Comparison of ENCODE assay signal across 15 mouse cellular contexts in the genomic region with DNA sequence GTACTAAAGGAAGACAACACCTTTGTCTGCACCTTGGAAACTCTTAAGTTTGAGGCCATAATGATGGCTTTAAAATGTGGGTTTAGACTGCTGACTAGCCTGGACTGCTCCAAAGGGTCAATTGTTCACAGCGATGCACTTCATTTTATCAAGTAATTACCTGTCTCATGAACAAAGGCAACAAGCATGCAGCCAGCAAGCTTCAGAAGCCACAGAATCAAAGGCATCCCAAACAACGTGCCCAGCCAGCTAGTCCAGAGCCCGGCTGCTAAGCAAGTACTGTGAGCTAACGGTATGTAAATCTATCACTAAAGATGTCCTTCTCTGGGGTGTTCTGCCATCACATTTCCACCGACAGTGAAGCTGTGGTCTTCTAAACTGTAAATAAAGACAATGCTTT. TPM values are rescaled to one million over a fixed set of nuclear protein-coding genes. Genes with fewer than 3 reads are reported as not detected.
DNase-seq lines count a peak whose midpoint lies in the region; ATAC-seq and TF ChIP-seq lines count a peak whose summit lies in the region.
"Had no signal": no experiment of that assay in that cellular context is flagged by ENCODE, and none has a peak within 500 bp of the region (broad histone marks: within the 10 kb centered on the region; RNA-seq: fewer than 3 reads in every experiment).

No protein-coding gene starts in this region.

- no peaks in the 10 kb centered on the region for H3K36me3 ChIP-seq in forebrain, postnatal 0 days (ENCODE audit: insufficient read depth)
- no peaks in the 10 kb centered on the region for H3K36me3 ChIP-seq in neural tube, embryonic 14.5 days (ENCODE audit: control insufficient read depth, insufficient read depth, low read length)

- peak overlapping the region; percentile 53 for H3K4me2 ChIP-seq in forebrain, postnatal 0 days (ENCODE audit: low read depth)
- H3K4me2 ChIP-seq in neural tube, embryonic 14.5 days (ENCODE audit: low read depth, low read length), result peak overlapping the region; percentile 43
- H3K4me2 ChIP-seq: liver, embryonic 11.5 days had no signal

- peak; percentile 36 to 49 for DNase-seq in left cerebral cortex, postnatal 25 days (ENCODE audit: low spot score in 2 of 2)
- no peak for DNase-seq in left cerebral cortex, adult 11 months (ENCODE audit: low spot score)
- DNase-seq in forebrain, postnatal 0 days, result peak; percentile 66
- DNase-seq in gastrocnemius, postnatal 4 days (ENCODE audit: low spot score in 2 of 2), result no peak
- DNase-seq: adrenal gland, postnatal 10 days; embryo, embryonic 11 days; heart, adult 11 months; heart, postnatal 10 days; kidney, adult 18-20 months had no signal

- TF ChIP-seq CTCF in cortical plate, adult 2 months (IDR thresholded peaks at IDR 0.05; ENCODE audit: extremely low read depth, insufficient read depth, low read length), result no peak
- TF ChIP-seq CTCF in forebrain, postnatal 0 days (IDR thresholded peaks at IDR 0.05; ENCODE audit: low read depth), result no peak

- no peak for ATAC-seq in forebrain, postnatal 0 days
- no peak for ATAC-seq in neural tube, embryonic 14.5 days (ENCODE audit: low read depth)
- ATAC-seq in megakaryocyte progenitor cell, adult 5-6 weeks (replicated peaks; ENCODE audit: poor library complexity), result no peak

- WGBS in forebrain, postnatal 0 days, result 10% methylated on average over 5 of the region's 5 CpGs
- 11% methylated on average over 5 of the region's 5 CpGs for WGBS in neural tube, embryonic 14.5 days

- no peaks in the 10 kb centered on the region for H3K27me3 ChIP-seq in forebrain, postnatal 0 days (ENCODE audit: insufficient read depth, low read length)
- H3K27me3 ChIP-seq in neural tube, embryonic 14.5 days (ENCODE audit: control insufficient read depth, insufficient read depth, low read length), result no peaks in the 10 kb centered on the region

- TF ChIP-seq POLR2A in cortical plate, adult 2 months (IDR thresholded peaks at IDR 0.05; ENCODE audit: extremely low read depth, insufficient read depth, low read length), result no peak

- peaks cover 2% of the 10 kb centered on the region for H3K4me1 ChIP-seq in cortical plate, adult 2 months (ENCODE audit: control insufficient read depth, insufficient read depth, low read length)
- H3K4me1 ChIP-seq in forebrain, postnatal 0 days (ENCODE audit: insufficient read depth), result no peaks in the 10 kb centered on the region; the same call in 1 of the 2 replicates
- H3K4me1 ChIP-seq in neural tube, embryonic 14.5 days (ENCODE audit: control insufficient read depth, insufficient read depth, low read length), result peaks cover 20% of the 10 kb centered on the region; the same call in 1 of the 2 replicates

- H3K9ac ChIP-seq in forebrain, postnatal 0 days, result peak overlapping the region; percentile 63
- H3K9ac ChIP-seq in neural tube, embryonic 14.5 days (replicated peaks; ENCODE audit: low read depth, low read length), result peak overlapping the region; percentile 42; the same call in 1 of the 2 replicates

- peak overlapping the region; percentile 60 for H3K4me3 ChIP-seq in cortical plate, adult 2 months (ENCODE audit: insufficient read depth, low read length)
- H3K4me3 ChIP-seq in forebrain, postnatal 0 days (ENCODE audit: low read depth, low read length), result peak overlapping the region; percentile 38
- peak overlapping the region; percentile 25 for H3K4me3 ChIP-seq in neural tube, embryonic 14.5 days (ENCODE audit: low read depth, low read length)

- no peaks in the 10 kb centered on the region for H3K9me3 ChIP-seq in forebrain, postnatal 0 days (ENCODE audit: low read length)
- H3K9me3 ChIP-seq in neural tube, embryonic 14.5 days (ENCODE audit: control insufficient read depth, low read length), result no peaks in the 10 kb centered on the region

- peak overlapping the region; percentile 82 for H3K27ac ChIP-seq in cortical plate, adult 2 months (ENCODE audit: insufficient read depth, low read length)
- H3K27ac ChIP-seq in forebrain, postnatal 0 days (ENCODE audit: low read depth, low read length), result peak overlapping the region; percentile 77
- H3K27ac ChIP-seq in neural tube, embryonic 14.5 days (ENCODE audit: low read depth, low read length), result peak overlapping the region; percentile 56; the same call in 1 of the 2 replicates

- intact Hi-C loops in left cerebral cortex, postnatal 25 days (cut with DNase I), result loop anchor here (2.0 to 5.0 kb wide), 3 partner anchors 62 to 114 kb away; no protein-coding TSS in a partner anchor

RNA-seq across cellular contexts. Expression of a gene that starts 8.4 kb away (rescaled TPM):
- 10 to 100 TPM; 14.6 to 18.9 TPM for total RNA-seq in left cerebral cortex, postnatal 25 days (2021)
- polyA plus RNA-seq in cortical plate, adult 2 months (2012; rRNA removed), result 8.8 and 11.9 TPM in 2 replicates
- total RNA-seq in forebrain, postnatal 0 days (2014; rRNA removed), result 18.6 and 25.6 TPM in 2 replicates
- 13.1 and 14.2 TPM in 2 replicates for polyA plus RNA-seq in forebrain, postnatal 0 days (2015; fragmentation: Nextera tagmentation; extraction: Ambion mirVana)
- 13.7 and 16.6 TPM in 2 replicates for polyA plus RNA-seq in neural tube, embryonic 14.5 days (2014; fragmentation: Nextera tagmentation; extraction: Ambion mirVana)
- total RNA-seq in megakaryocyte progenitor cell, adult 5-6 weeks (2015), result not detected in 2 replicates
- 0.24 TPM in 1 of 2 replicates, not detected in the other for total RNA-seq in megakaryocyte progenitor cell, adult 5-6 weeks (2017)
- under 1 TPM; 0.12 to 0.18 TPM for total RNA-seq in gastrocnemius, postnatal 4 days (2021)
- total RNA-seq: adrenal gland, postnatal 10 days; heart, postnatal 10 days; monocyte, adult 5-6 weeks had no signal
- polyA plus RNA-seq: urinary bladder, adult 2 months had no signal

RNA-seq across cellular contexts. Expression of a gene that starts 47.5 kb away (rescaled TPM):
- 10 to 100 TPM; 13.5 to 16.2 TPM for total RNA-seq in left cerebral cortex, postnatal 25 days (2021)
- polyA plus RNA-seq in cortical plate, adult 2 months (2012; rRNA removed), result 13.3 and 13.8 TPM in 2 replicates
- total RNA-seq in forebrain, postnatal 0 days (2014; rRNA removed), result 41.5 and 43.8 TPM in 2 replicates
- 47.6 and 54.9 TPM in 2 replicates for polyA plus RNA-seq in forebrain, postnatal 0 days (2015; fragmentation: Nextera tagmentation; extraction: Ambion mirVana)
- 40.5 and 47.7 TPM in 2 replicates for polyA plus RNA-seq in neural tube, embryonic 14.5 days (2014; fragmentation: Nextera tagmentation; extraction: Ambion mirVana)
- 66.1 and 71.3 TPM in 2 replicates for total RNA-seq in megakaryocyte progenitor cell, adult 5-6 weeks (2015)
- total RNA-seq in megakaryocyte progenitor cell, adult 5-6 weeks (2017), result 76.0 and 91.5 TPM in 2 replicates
- 10 to 100 TPM; 19.1 to 19.5 TPM for total RNA-seq in gastrocnemius, postnatal 4 days (2021)

Comparison
In these comparisons a context has a peak if more than half of its experiments do, and no peak if none do; other contexts are left out.
1. DNase-seq: peak in left cerebral cortex, postnatal 25 days (2 of 2) and forebrain, postnatal 0 days (single experiment); none in left cerebral cortex, adult 11 months (single experiment) and gastrocnemius, postnatal 4 days (0 of 2).
2. RNA of a gene that starts 8.4 kb away (total RNA-seq): 14.6 to 18.9 TPM in left cerebral cortex, postnatal 25 days and 18.6 to 25.6 TPM in forebrain, postnatal 0 days; 0.12 to 0.18 TPM in gastrocnemius, postnatal 4 days and 0.24 TPM in megakaryocyte progenitor cell, adult 5-6 weeks; every median in the first group is over 10 times any median in the second.
3. Peak in every context shown above with its lines, with median percentiles within 50 percentile points of each other: H3K27ac ChIP-seq and H3K4me3 ChIP-seq.